Mouse (Mus musculus) hematopoietic multipotent progenitor cell, adult 10-12 weeks (in vitro differentiated cells): ENCODE measurements around the gene Gm3880. TPM values are rescaled to one million over a fixed set of nuclear protein-coding genes. Genes with fewer than 3 reads are reported as not detected.

Experiments used
- polyA plus RNA-seq: library from polyadenylated mRNA; stranded (reverse); fragments of >175 nt; gene quantifications from 2 replicates; pipeline ENCODE4 v1.2.3, GENCODE M21; 2012; ENCODE audit warnings: low replicate concordance

The Gm3880 gene
- not detected in 2 replicates for polyA plus RNA-seq

DNA sequence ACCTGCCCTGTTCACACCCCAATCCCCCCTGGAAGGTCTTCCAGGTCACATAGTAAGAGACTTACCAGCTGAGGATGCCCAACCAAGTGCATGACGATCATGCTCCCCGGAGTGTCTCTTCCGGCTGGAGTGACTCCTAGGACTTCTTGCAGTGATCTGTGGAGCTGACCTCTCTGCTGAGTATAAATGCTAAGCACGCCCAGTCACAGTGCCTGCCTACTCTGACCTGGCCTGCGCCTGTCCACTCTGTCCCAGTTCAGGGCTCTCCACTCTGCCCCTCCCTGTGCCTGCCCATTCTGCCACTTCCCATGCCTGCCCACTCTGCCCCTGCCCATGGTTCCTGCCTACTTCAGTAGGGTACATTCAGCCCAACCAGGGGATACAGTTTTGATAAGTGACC, at the start of gene Gm3880:
Gm3880 (minus strand) TSS at position 101 of the 400 bp plus-strand sequence.

DNA sequence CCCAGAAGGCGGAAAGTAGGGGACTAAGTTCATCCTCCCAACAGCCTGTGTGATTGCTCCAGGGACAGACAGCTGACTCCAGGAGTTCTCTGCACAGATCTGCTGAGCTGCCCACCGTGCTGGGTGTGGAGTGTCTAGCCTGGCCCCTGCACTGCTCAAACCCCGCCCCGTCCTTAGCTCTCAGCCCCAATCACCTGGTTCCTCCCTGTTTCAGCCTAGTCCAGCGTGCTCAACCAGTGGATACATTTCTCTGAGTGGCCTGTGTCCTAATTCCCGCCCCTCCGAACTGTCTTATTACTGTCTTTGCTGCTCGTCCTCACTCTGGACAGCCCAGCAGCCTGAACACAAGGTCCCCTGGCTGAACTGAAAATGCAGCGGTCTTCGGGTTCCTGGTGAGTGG, 20.8 kb upstream of the Gm3880 start, which contains the start of the genes Gm9112 and Dmrtc1b:
Gm9112 (minus strand) TSS at position 101 of the 400 bp plus-strand sequence.
Dmrtc1b (plus strand) TSS at position 331 of the 400 bp plus-strand sequence.

DNA sequence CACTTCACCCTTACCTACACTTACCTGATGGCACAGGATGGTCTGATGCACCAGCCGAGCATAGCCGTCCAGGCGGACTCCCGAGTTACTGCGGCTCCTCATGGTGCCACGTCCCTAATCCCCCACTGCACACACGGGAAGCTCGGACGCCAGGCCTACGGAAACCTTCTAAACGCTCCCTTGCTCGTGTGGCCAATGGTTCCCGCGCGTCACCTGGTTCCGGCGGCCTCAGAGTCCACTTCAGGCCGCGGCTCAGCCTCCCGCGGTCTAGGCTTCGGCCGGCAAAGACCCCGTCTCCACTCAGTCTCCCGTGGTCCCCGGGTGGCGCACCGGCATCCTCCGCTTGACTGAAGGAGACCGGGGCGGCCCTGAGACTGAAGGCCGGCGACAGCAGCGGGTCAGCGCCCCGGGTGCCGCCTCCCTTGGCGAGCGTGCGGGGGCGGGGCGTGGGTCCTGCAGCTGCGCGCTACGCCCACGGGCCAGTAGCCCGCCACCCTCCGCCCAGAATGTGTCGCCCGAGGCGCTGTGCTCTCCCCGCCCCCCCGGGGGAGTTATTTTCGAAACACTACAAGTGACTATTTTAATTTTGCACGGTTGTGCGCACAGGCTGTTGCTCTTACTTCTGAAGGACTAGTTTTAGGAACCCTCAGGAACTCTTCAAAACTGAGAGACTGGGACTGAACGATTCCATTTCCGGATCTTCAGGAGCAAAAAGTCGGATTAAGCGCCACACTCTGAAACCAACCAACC, 42.8 kb downstream of the Gm3880 start, which contains the start of gene Phka1:
Phka1 (minus strand) TSS at position 424 of the 750 bp plus-strand sequence.

Other genes starting within 250 kb of the Gm3880 start
- gene Hdac8, start 181.6 kb downstream of the Gm3880 start, polyA plus RNA-seq: 2.3 and 6.1 TPM in 2 replicates
- gene Phka1, start 42.7 kb downstream of the Gm3880 start, polyA plus RNA-seq: 1.4 and 3.0 TPM in 2 replicates
- gene Gm9112, start 20.7 kb upstream of the Gm3880 start, polyA plus RNA-seq: not detected in 2 replicates
- not detected in 2 replicates for gene Dmrtc1b, start 20.9 kb upstream of the Gm3880 start, polyA plus RNA-seq
- gene Dmrtc1c1, start 116.0 kb upstream of the Gm3880 start, polyA plus RNA-seq: not detected in 2 replicates
- not detected in 2 replicates for gene Dmrtc1c2, start 167.6 kb upstream of the Gm3880 start, polyA plus RNA-seq
- not detected in 2 replicates for gene 1700031F05Rik, start 181.0 kb upstream of the Gm3880 start, polyA plus RNA-seq
- not detected in 2 replicates for gene Dmrtc1a, start 221.7 kb upstream of the Gm3880 start, polyA plus RNA-seq
- not detected in 2 replicates for gene 1700011M02Rik, start 221.9 kb upstream of the Gm3880 start, polyA plus RNA-seq
- not detected in 2 replicates for gene 1700018G05Rik, start 241.4 kb upstream of the Gm3880 start, polyA plus RNA-seq